23 mouse cellular contexts compared by ENCODE assay signal in genomic region chr7:82910536-82911384, GRCm38 (mm10). TPM values are rescaled to one million over a fixed set of nuclear protein-coding genes. Genes with fewer than 3 reads are reported as not detected.
DNase-seq lines count a peak whose midpoint lies in the region; ATAC-seq and TF ChIP-seq lines count a peak whose summit lies in the region.
"Had no signal": no experiment of that assay in that cellular context is flagged by ENCODE, and none has a peak within 500 bp of the region (broad histone marks: within the 10 kb centered on the region; RNA-seq: fewer than 3 reads in every experiment).

No protein-coding gene starts in this region.

- H3K9me3 ChIP-seq in midbrain, embryonic 14.5 days (ENCODE audit: control insufficient read depth, low read length) = no peaks in the 10 kb centered on the region
- no peaks in the 10 kb centered on the region for H3K9me3 ChIP-seq in midbrain, embryonic 15.5 days
- H3K9me3 ChIP-seq in forebrain, embryonic 13.5 days (replicated peaks) = no peaks in the 10 kb centered on the region
- no peaks in the 10 kb centered on the region for H3K9me3 ChIP-seq in midbrain, postnatal 0 days (ENCODE audit: low read length)
- H3K9me3 ChIP-seq: liver, embryonic 13.5 days; lung, embryonic 15.5 days had no signal

- H3K27ac ChIP-seq in gastrocnemius, adult 2 months = no peak overlapping the region
- no peak overlapping the region for H3K27ac ChIP-seq in midbrain, embryonic 14.5 days (replicated peaks; ENCODE audit: low read depth, low read length)
- H3K27ac ChIP-seq in midbrain, embryonic 15.5 days = no peak overlapping the region
- no peak overlapping the region for H3K27ac ChIP-seq in forebrain, embryonic 13.5 days
- no peak overlapping the region for H3K27ac ChIP-seq in midbrain, postnatal 0 days (ENCODE audit: low read depth, low read length)
- H3K27ac ChIP-seq: kidney, postnatal 0 days; limb, embryonic 12.5 days; liver, embryonic 13.5 days; lung, embryonic 15.5 days had no signal

- no peak for TF ChIP-seq CTCF in gastrocnemius, adult 2 months (IDR thresholded peaks at IDR 0.05)
- TF ChIP-seq CTCF in midbrain, postnatal 0 days (IDR thresholded peaks at IDR 0.05) = no peak

- no peak overlapping the region for H3K9ac ChIP-seq in midbrain, embryonic 14.5 days (replicated peaks; ENCODE audit: low read length)
- H3K9ac ChIP-seq in midbrain, embryonic 15.5 days = no peak overlapping the region
- H3K9ac ChIP-seq in forebrain, embryonic 13.5 days = no peak overlapping the region
- H3K9ac ChIP-seq in midbrain, postnatal 0 days (replicated peaks; ENCODE audit: low read length, poor library complexity, severe bottlenecking) = no peak overlapping the region
- H3K9ac ChIP-seq: limb, embryonic 12.5 days; liver, embryonic 13.5 days; lung, embryonic 15.5 days had no signal

- H3K36me3 ChIP-seq in midbrain, embryonic 14.5 days (ENCODE audit: control insufficient read depth, insufficient read depth, low read length) = no peaks in the 10 kb centered on the region
- H3K36me3 ChIP-seq in midbrain, embryonic 15.5 days (replicated peaks) = no peaks in the 10 kb centered on the region
- no peaks in the 10 kb centered on the region for H3K36me3 ChIP-seq in forebrain, embryonic 13.5 days (ENCODE audit: poor library complexity, severe bottlenecking)
- no peaks in the 10 kb centered on the region for H3K36me3 ChIP-seq in midbrain, postnatal 0 days (ENCODE audit: insufficient read depth, low read length)
- H3K36me3 ChIP-seq: limb, embryonic 12.5 days; liver, embryonic 13.5 days; lung, embryonic 15.5 days had no signal

- no peaks in the 10 kb centered on the region for H3K27me3 ChIP-seq in midbrain, embryonic 14.5 days (ENCODE audit: control insufficient read depth, insufficient read depth, low read length)
- H3K27me3 ChIP-seq in midbrain, embryonic 15.5 days (replicated peaks) = no peaks in the 10 kb centered on the region
- H3K27me3 ChIP-seq in forebrain, embryonic 13.5 days = no peaks in the 10 kb centered on the region
- no peaks in the 10 kb centered on the region for H3K27me3 ChIP-seq in midbrain, postnatal 0 days (ENCODE audit: insufficient read depth, low read length)
- H3K27me3 ChIP-seq: limb, embryonic 12.5 days; liver, embryonic 13.5 days; lung, embryonic 15.5 days; Patski had no signal

- peak; percentile 43; the same call in 1 of the 2 replicates for ATAC-seq in midbrain, embryonic 14.5 days (ENCODE audit: low FRiP score, low TSS enrichment)
- ATAC-seq in midbrain, embryonic 15.5 days (replicated peaks) = no peak
- peak; percentile 85; the same call in 1 of the 2 replicates for ATAC-seq in forebrain, embryonic 13.5 days
- ATAC-seq in midbrain, postnatal 0 days (ENCODE audit: low FRiP score) = no peak
- ATAC-seq: hindbrain, embryonic 16.5 days; Patski had no signal

- intact Hi-C loops in gastrocnemius, adult 2 months (cut with DNase I) = no loop called here
- intact Hi-C loops in gastrocnemius, postnatal 36 days (cut with DNase I) = no loop called here

- no peak for DNase-seq in gastrocnemius, adult 2 months
- no peak for DNase-seq in gastrocnemius, postnatal 36 days
- DNase-seq in midbrain, embryonic 14.5 days = peak; percentile 6
- no peak for DNase-seq in midbrain, postnatal 0 days (ENCODE audit: low spot score)
- no peak for DNase-seq in cerebellum, adult 11-12 months
- no peak for DNase-seq in urinary bladder, postnatal 36 days (ENCODE audit: low spot score in 2 of 2)
- DNase-seq: adrenal gland, adult 8-10 months; cerebellum, adult 11 months; cerebellum, postnatal 25 days; embryo, embryonic 11 days; gastrocnemius, postnatal 25 days; liver, embryonic 13.5 days; lung, postnatal 4 days; right cerebral cortex, postnatal 4 days; thymus, adult 2 months had no signal

- H3K4me1 ChIP-seq in midbrain, embryonic 14.5 days (ENCODE audit: control insufficient read depth, insufficient read depth, low read length) = no peaks in the 10 kb centered on the region
- H3K4me1 ChIP-seq in midbrain, embryonic 15.5 days = no peaks in the 10 kb centered on the region
- peaks cover 13% of the 10 kb centered on the region for H3K4me1 ChIP-seq in forebrain, embryonic 13.5 days
- no peaks in the 10 kb centered on the region for H3K4me1 ChIP-seq in midbrain, postnatal 0 days (ENCODE audit: insufficient read depth, low read length)
- H3K4me1 ChIP-seq: limb, embryonic 12.5 days; liver, embryonic 13.5 days had no signal

- WGBS in midbrain, embryonic 14.5 days = 34% methylated on average over 10 of the region's 10 CpGs
- 41% methylated on average over 10 of the region's 10 CpGs for WGBS in midbrain, embryonic 15.5 days
- 28% methylated on average over 10 of the region's 10 CpGs for WGBS in forebrain, embryonic 13.5 days
- WGBS in midbrain, postnatal 0 days = 41% methylated on average over 10 of the region's 10 CpGs

- H3K4me3 ChIP-seq in gastrocnemius, adult 2 months = peak overlapping the region; percentile 41
- no peak overlapping the region for H3K4me3 ChIP-seq in midbrain, embryonic 14.5 days (replicated peaks; ENCODE audit: low read depth, low read length)
- no peak overlapping the region for H3K4me3 ChIP-seq in midbrain, embryonic 15.5 days
- H3K4me3 ChIP-seq in forebrain, embryonic 13.5 days = no peak overlapping the region
- no peak overlapping the region for H3K4me3 ChIP-seq in midbrain, postnatal 0 days (ENCODE audit: low read depth, low read length)
- H3K4me3 ChIP-seq: limb, embryonic 12.5 days; liver, embryonic 13.5 days; lung, embryonic 15.5 days had no signal

- no peak overlapping the region for H3K4me2 ChIP-seq in midbrain, embryonic 14.5 days (ENCODE audit: low read length)
- H3K4me2 ChIP-seq in midbrain, embryonic 15.5 days = no peak overlapping the region
- peak overlapping the region; percentile 31 for H3K4me2 ChIP-seq in forebrain, embryonic 13.5 days
- H3K4me2 ChIP-seq in midbrain, postnatal 0 days (ENCODE audit: low read depth, low read length, poor library complexity, severe bottlenecking) = peak overlapping the region; percentile 15; the same call in 1 of the 2 replicates
- H3K4me2 ChIP-seq: heart, embryonic 11.5 days; limb, embryonic 12.5 days; liver, embryonic 13.5 days; lung, embryonic 15.5 days had no signal

RNA-seq across cellular contexts. Expression of gene Mex3b, which starts 43.6 kb away (rescaled TPM):
- total RNA-seq in gastrocnemius, adult 2 months (2021) = under 1 TPM; 0.43 to 0.59 TPM
- total RNA-seq in gastrocnemius, postnatal 36 days (2021) = under 1 TPM; 0.72 to 0.74 TPM
- polyA plus RNA-seq in midbrain, embryonic 14.5 days (2014; fragmentation: Nextera tagmentation; extraction: Ambion mirVana) = 50.8 and 51.8 TPM in 2 replicates
- polyA plus RNA-seq in midbrain, embryonic 15.5 days (2015; fragmentation: Nextera tagmentation; extraction: Ambion mirVana) = 33.1 and 33.6 TPM in 2 replicates
- 42.2 and 45.8 TPM in 2 replicates for polyA plus RNA-seq in forebrain, embryonic 13.5 days (2015; fragmentation: Nextera tagmentation; extraction: Ambion mirVana)
- 101 and 105 TPM in 2 replicates for total RNA-seq in midbrain, postnatal 0 days (2014; rRNA removed)
- 14.5 and 17.1 TPM in 2 replicates for polyA plus RNA-seq in midbrain, postnatal 0 days (2015; fragmentation: Nextera tagmentation; extraction: Ambion mirVana)

Comparison
In these comparisons a context has a peak if more than half of its experiments do, and no peak if none do; other contexts are left out.
1. ATAC-seq: peak in midbrain, embryonic 14.5 days (single experiment) and forebrain, embryonic 13.5 days (single experiment); none in midbrain, embryonic 15.5 days (single experiment) and midbrain, postnatal 0 days (single experiment).
2. H3K4me2 ChIP-seq: peak in forebrain, embryonic 13.5 days (single experiment) and midbrain, postnatal 0 days (single experiment); none in midbrain, embryonic 14.5 days (single experiment) and midbrain, embryonic 15.5 days (single experiment).